Mouse (Mus musculus) MEL (cell line): ENCODE data around the gene Rnf144b.

Experiments
- BHLHE40 ChIP-seq: IDR thresholded peaks from 2 replicates; pipeline ENCODE4 v1.6.1; 2012; ENCODE audit warnings: low read depth, mild to moderate bottlenecking, inconsistent platforms, low read length, improper control_type of control experiment, borderline replicate concordance
- CTCF ChIP-seq, 3 experiments: IDR thresholded peaks in 2 of 3; conservative IDR thresholded peaks in 1 of 3; 2 replicates each; pipeline ENCODE4 v1.5.1; 2011 to 2012; ENCODE audit warnings: low read length in 3 of 3, low read depth in 2 of 3, mild to moderate bottlenecking in 2 of 3, improper control_type of control experiment in 1 of 3, inconsistent platforms in 1 of 3, mixed read lengths in 1 of 3, moderate library complexity in 1 of 3; ENCODE audit not compliant: control insufficient read depth in 1 of 3, insufficient read depth in 1 of 3, poor library complexity in 1 of 3, severe bottlenecking in 1 of 3
- POLR2A ChIP-seq, 2 experiments: IDR thresholded peaks; 2 replicates each; pipeline ENCODE4 v1.6.1; 2011 to 2012; ENCODE audit warnings: low read length in 2 of 2, mild to moderate bottlenecking in 2 of 2, control low read depth in 1 of 2, improper control_type of control experiment in 1 of 2, low read depth in 1 of 2, moderate library complexity in 1 of 2; ENCODE audit not compliant: control insufficient read depth in 1 of 2, insufficient read depth in 1 of 2, poor library complexity in 1 of 2
- RCOR1 ChIP-seq: IDR thresholded peaks from 2 replicates; pipeline ENCODE4 v1.6.1; 2012; ENCODE audit warnings: low read depth, mild to moderate bottlenecking, inconsistent platforms, low read length, improper control_type of control experiment
- TAL1 ChIP-seq: IDR thresholded peaks from 2 replicates; pipeline ENCODE4 v1.6.1; 2012; ENCODE audit warnings: mild to moderate bottlenecking, inconsistent platforms, low read length, moderate library complexity, mixed read lengths

- TF ChIP-seq POLR2A (IDR thresholded peaks at IDR 0.05; ENCODE audit: control insufficient read depth in 1 of 2, insufficient read depth in 1 of 2, low read depth in 1 of 2, low read length in 2 of 2, poor library complexity in 1 of 2) = no peak
- no peak for TF ChIP-seq CTCF (IDR thresholded peaks at IDR 0.05 in 2 of 3, conservative IDR thresholded peaks at IDR 0.05 in 1 of 3; ENCODE audit: control insufficient read depth in 1 of 3, insufficient read depth in 1 of 3, low read depth in 2 of 3, low read length in 3 of 3, poor library complexity in 1 of 3, severe bottlenecking in 1 of 3)
- no peak for TF ChIP-seq RCOR1
- TF ChIP-seq BHLHE40 = no peak
- TF ChIP-seq TAL1 = no peak
Measured at GRCm38 (mm10) chr13:47224648-47225323, 102.3 kb downstream of the Rnf144b start.
